36 mouse cellular contexts compared by ENCODE assay signal in genomic region chr1:171865467-171865866, GRCm38 (mm10). TPM values are rescaled to one million over a fixed set of nuclear protein-coding genes. Genes with fewer than 3 reads are reported as not detected.
"Had no signal": no experiment of that assay in that cellular context is flagged by ENCODE, and none has a peak within 500 bp of the region (broad histone marks: within the 10 kb centered on the region; RNA-seq: fewer than 3 reads in every experiment).

No protein-coding gene starts in this region.

- DNase-seq: gastrocnemius, postnatal 14 days; gastrocnemius, postnatal 36 days; heart, adult 11 months; heart, adult 2 months; heart, postnatal 14 days; heart, postnatal 36 days; kidney, adult 11 months; kidney, adult 2 months; kidney, postnatal 14 days; kidney, postnatal 36 days; layer of hippocampus, adult 9-11 months; liver; liver, embryonic 13.5 days; liver, postnatal 0 days had no signal

- ATAC-seq: hindbrain, postnatal 0 days; intestine, embryonic 16.5 days; liver, postnatal 0 days had no signal

- H3K9ac ChIP-seq: heart, embryonic 13.5 days; heart, embryonic 15.5 days; hindbrain, embryonic 13.5 days; hindbrain, embryonic 15.5 days; kidney, embryonic 15.5 days; limb, embryonic 12.5 days; liver, embryonic 13.5 days; liver, embryonic 15.5 days; liver, postnatal 0 days had no signal

- H3K9me3 ChIP-seq: heart, embryonic 13.5 days; heart, embryonic 15.5 days; hindbrain, embryonic 13.5 days; hindbrain, embryonic 15.5 days; kidney, embryonic 15.5 days; limb, embryonic 10.5 days; liver, embryonic 13.5 days; liver, embryonic 15.5 days had no signal

- H3K27me3 ChIP-seq: heart, embryonic 13.5 days; heart, embryonic 15.5 days; hindbrain, embryonic 13.5 days; hindbrain, embryonic 15.5 days; kidney, embryonic 15.5 days; limb, embryonic 12.5 days; liver, embryonic 13.5 days; liver, embryonic 15.5 days had no signal

- H3K4me1 ChIP-seq: heart, embryonic 13.5 days; heart, embryonic 15.5 days; hindbrain, embryonic 13.5 days; hindbrain, embryonic 15.5 days; kidney, embryonic 15.5 days; limb, embryonic 10.5 days; limb, embryonic 12.5 days; liver, embryonic 13.5 days; liver, embryonic 15.5 days had no signal

- H3K4me3 ChIP-seq: heart, adult 2 months; heart, embryonic 13.5 days; heart, embryonic 15.5 days; hindbrain, embryonic 13.5 days; hindbrain, embryonic 15.5 days; kidney, embryonic 15.5 days; left cerebral cortex, adult 2 months; limb, embryonic 10.5 days; limb, embryonic 12.5 days; liver, embryonic 13.5 days; liver, embryonic 15.5 days had no signal

- H3K36me3 ChIP-seq: heart, embryonic 13.5 days; heart, embryonic 15.5 days; hindbrain, embryonic 13.5 days; hindbrain, embryonic 15.5 days; kidney, embryonic 15.5 days; limb, embryonic 10.5 days; limb, embryonic 12.5 days; liver, embryonic 13.5 days; liver, embryonic 15.5 days had no signal

- H3K27ac ChIP-seq: heart, adult 2 months; heart, embryonic 13.5 days; heart, embryonic 15.5 days; hindbrain, embryonic 13.5 days; hindbrain, embryonic 15.5 days; hindbrain, postnatal 0 days; kidney, embryonic 15.5 days; kidney, postnatal 0 days; left cerebral cortex, adult 2 months; limb, embryonic 10.5 days; limb, embryonic 12.5 days; liver, embryonic 13.5 days; liver, embryonic 15.5 days had no signal

- H3K4me2 ChIP-seq: heart, embryonic 11.5 days; heart, embryonic 13.5 days; heart, embryonic 15.5 days; hindbrain, embryonic 13.5 days; hindbrain, embryonic 15.5 days; kidney, embryonic 15.5 days; limb, embryonic 12.5 days; liver, embryonic 11.5 days; liver, embryonic 13.5 days; liver, embryonic 15.5 days had no signal

RNA-seq across cellular contexts. Expression of gene Gm10521, which starts 30.0 kb away (rescaled TPM):
- total RNA-seq: gastrocnemius, adult 18-20 months; gastrocnemius, adult 8-10 months; gastrocnemius, postnatal 36 days; hindbrain, postnatal 0 days; layer of hippocampus, adult 18-20 months had no signal
- polyA plus RNA-seq: heart, embryonic 11.5 days; heart, embryonic 13.5 days; heart, embryonic 15.5 days; heart, postnatal 0 days; hindbrain, embryonic 11.5 days; hindbrain, embryonic 13.5 days; hindbrain, embryonic 15.5 days; hindbrain, postnatal 0 days; intestine, embryonic 14.5 days; intestine, embryonic 16.5 days; kidney, embryonic 15.5 days; kidney, postnatal 0 days; limb, embryonic 10.5 days; limb, embryonic 12.5 days; liver, embryonic 13.5 days; liver, embryonic 15.5 days had no signal

RNA-seq across cellular contexts. Expression of gene Slamf6, which starts 51.8 kb away (rescaled TPM):
- total RNA-seq: gastrocnemius, adult 18-20 months; gastrocnemius, adult 8-10 months; layer of hippocampus, adult 18-20 months; layer of hippocampus, postnatal 14 days; left cerebral cortex, postnatal 36 days had no signal
- polyA plus RNA-seq: heart, embryonic 11.5 days; hindbrain, embryonic 13.5 days; intestine, embryonic 14.5 days; limb, embryonic 10.5 days; limb, embryonic 12.5 days; liver, embryonic 11.5 days had no signal
